Mouse (Mus musculus) WW6 (cell line): ENCODE measurements at regions not wholly inside any gene's neighbourhood (a gene's known extent, or its start where the extent isn't known, plus 50 kb on each side); places are given as distances from the start of the nearest gene placed in this dataset.
"Not testable (repeated sequence)": the region's sequence is repeated elsewhere in the genome, so short reads cannot be mapped to it uniquely, and the experiment has no call there.

Experiments
- DNase-seq: peaks from one replicate; pipeline ENCODE4 v3.0.0-alpha.2; 2013; ENCODE audit warnings: low read depth, low spot score

DNA sequence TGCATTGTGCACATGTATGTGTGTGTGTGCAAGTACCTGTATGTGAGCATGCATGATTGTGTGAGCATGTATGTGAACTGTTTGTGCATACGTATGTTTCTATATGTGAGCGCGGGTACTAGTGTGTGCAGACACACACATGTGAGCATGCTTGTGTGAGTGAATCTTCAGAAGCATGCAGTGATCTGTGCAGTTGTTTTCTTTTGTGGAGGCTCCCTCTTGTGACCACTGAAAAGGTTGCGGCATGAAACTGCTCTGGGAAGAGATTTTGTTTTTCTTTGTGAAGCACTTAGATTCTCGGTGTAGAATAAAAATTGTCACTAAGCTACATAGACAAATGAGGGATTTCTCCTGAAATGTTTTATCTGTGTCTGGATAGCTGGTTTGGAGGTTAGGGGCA lies 189.2 kb upstream of the Rapgef5 start:
- DNase-seq, result not testable (repeated sequence)

DNA sequence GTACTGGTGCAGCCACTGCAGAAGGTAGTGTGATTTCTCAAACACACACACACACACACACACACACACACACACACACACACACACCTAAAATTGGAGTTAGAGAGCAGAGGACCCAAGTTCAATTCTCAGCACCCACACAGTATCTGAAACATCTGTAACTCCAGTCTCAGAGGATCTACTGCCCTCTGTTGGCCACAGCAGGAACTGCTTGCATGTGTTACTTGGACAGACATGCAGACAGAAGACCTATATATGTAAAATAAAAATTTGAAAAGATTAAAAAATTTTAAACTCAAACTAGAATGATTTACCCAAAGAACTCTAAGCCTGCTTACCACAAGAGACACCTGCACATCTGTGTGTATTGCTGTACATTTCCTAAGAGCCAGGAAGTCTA lies 185.9 kb upstream of the Rapgef5 start:
- DNase-seq, result no peak

DNA sequence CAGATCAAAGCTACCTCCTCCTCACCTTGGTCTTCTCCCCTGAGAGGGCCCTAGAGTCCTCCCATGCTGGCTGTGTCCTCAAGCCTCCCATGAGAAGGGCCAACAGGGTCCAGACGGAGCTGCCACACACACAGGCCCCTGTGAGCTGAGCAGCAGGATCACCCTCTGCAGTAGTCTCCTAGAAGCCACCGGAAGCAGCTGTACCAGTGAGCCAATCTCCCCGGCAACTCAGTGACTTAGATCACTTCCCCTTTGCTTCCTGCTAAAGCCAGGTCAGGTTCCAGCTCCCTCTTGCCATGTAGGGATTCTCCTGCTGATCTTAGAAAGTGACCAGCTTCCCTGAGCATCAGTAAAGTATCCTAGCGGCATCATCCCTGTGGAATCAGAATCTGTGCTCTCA lies 179.4 kb upstream of the Rapgef5 start:
- DNase-seq, result no peak

DNA sequence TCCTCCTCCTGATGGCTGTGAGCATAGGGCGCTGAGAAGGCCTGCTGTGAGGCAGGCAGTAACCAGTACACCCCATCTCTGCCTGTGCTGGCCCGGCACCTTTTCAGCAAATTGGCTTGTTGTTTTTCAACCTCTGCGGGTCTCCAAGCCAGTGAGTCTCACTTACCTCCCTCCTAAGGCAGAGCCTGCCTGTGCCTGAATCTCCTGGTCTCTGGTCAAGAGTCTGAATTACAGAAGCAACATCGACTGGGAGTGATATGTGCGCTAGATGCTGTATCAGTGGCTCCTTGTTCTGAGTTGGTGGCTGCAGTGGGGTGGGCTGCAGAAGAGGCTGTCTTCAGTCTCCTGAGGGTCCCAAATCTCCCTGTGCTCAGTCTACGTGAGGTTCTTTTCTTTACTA lies 174.0 kb upstream of the Rapgef5 start:
- DNase-seq, result no peak

DNA sequence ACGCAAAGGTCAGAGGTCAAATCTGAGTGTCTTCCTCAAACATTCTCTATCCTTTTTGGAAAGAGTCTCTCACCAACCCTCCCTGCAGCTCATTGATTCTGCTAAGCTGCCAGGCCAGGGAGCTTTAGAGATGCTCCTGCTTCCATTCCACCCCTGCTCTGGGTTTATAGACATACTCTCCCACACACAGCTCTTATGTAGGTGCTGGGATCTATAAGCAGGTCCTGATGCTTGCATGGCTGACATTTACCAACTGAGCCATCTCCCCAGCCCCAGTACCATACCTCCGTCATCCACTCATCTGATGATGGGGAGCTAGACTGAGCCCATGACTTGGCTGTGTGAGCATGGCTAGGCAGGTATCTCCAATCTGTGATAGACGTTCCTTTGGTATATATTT lies 173.2 kb upstream of the Rapgef5 start:
- no peak for DNase-seq

DNA sequence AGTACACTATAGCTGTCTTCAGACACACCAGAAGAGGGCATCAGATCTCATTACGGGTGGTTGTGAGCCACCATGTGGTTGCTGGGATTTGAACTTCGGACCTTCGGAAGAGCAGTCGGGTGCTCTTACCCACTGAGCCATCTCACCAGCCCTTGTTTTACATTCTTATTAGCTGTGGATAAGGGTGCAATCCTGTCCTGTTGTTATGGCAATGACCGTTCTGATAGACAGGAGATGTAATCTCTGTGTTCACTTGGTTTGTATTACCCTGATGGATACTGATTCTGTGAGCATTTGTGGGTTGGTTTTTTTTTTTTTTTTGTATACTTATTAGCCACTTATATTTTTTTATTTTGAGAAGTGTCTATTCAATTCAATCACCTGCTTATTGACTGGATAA lies 172.7 kb upstream of the Rapgef5 start:
- not testable (repeated sequence) for DNase-seq

DNA sequence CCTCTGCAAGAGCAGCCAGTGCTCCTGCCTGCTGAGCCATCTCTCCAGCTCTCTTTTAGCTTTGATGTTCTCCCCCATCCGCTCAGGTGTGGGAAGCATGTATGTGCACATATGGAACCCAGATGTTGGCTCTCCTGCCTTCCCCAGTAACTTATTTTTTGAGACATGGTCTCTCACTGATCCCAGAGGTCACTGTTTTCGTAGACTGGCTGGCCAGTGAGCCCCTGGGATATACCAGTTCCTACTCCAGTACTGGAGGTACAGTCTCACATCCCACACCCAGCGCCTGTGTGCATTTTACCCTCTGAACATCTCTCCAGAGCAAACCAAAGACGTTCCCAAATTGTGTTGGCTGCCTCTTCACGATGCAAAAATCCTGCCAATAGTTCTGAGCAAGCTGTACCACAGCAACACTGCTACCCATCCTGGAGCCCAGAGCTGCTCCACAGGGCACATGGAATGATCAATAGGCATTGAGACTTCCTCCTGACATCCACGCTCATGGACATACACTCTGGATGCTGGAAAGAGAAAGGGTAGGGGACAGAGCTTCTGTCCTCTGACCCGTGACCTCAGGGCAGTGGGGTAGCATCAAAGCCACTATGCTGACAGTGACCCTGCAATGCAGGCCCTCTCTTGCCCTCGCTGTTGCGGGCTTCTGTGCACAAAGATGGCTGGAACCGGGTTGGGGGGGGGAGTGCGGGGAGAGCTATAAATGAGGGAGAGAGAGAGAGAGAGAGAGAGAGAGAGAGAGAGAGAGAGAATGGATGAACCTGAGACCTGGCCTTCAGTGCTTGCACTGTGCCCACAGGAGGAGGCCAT lies 171.8 kb upstream of the Rapgef5 start:
- no peak for DNase-seq

DNA sequence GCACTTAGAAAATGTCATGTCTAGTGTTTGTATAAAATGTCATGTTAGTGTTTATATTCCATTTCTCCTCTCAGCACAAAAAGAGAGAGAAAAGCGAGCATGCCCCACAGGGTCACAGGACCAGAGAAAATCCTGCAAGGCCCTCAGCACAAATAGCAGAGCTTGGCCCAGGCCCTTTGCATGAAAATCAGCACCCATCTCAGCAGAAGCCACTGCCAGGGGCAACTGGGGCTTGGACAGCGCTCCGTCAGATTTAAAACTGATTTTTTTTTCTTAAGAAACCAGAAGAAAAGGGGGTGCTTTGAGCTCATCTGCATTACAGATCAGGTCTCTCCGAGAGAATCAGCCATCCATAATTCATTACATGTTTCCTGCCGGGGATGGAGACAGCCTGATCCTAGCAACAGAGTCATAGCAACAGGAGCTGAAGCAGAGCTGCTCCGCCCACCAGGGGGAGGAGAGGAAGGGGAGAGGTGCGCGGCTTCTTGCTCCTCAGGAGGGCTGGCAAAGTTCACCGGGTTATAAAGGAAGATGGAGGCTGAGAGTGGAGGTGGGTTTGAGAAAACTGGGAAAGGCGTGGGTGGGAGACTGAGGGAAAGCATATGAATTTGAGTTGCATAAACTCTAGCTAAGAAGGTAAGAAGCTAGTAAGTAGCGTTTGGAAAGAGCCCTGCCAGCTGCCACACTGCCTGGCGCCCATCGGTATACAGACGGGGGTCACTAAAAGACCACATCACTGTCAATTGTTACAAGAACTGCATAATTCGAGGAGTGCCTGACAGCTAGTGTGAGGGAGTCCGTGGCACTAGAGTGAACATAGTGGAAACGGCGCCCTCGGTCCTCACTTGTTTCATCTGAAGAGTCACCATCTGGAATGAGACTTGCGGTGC lies 170.9 kb upstream of the Rapgef5 start:
- DNase-seq, result peak; percentile 40

DNA sequence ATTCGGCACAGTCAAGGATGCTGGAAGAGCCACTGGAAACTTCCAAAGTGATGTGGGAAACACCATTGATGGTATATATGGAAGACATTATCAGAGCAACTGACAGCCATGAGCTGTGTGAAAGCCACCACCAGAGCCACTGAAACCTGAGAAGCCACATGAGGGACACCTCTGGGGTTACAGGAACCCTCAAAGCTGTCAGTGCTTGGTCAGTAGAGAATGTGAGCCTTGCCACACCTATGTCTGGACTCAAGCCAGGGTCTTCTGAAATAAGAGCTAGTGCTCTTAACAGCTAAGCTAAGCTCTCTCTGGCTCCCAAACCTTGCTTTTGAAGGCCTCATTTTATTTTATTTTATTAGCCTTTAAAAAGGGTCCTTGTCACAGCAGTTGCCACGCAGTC lies 170.2 kb upstream of the Rapgef5 start:
- no peak for DNase-seq

DNA sequence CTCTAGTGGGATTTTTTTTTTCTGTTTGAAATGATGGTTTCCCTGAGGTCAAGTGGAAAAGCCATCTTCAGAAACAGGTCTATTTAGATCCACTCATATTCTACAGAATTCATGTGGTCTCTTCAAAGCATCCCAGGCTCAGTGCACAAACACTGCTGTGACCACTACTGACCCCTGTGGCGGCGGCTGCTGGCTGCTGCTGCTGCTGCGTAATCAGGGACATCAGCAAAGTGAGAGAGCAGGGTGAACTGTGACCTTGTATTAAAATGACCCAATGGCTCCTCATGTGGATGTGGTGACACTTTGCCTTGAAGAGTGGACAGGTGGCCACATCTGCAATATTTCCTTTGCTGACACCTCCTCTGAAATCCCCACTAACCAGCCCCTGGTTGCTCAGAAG lies 169.1 kb upstream of the Rapgef5 start:
- DNase-seq, result no peak

DNA sequence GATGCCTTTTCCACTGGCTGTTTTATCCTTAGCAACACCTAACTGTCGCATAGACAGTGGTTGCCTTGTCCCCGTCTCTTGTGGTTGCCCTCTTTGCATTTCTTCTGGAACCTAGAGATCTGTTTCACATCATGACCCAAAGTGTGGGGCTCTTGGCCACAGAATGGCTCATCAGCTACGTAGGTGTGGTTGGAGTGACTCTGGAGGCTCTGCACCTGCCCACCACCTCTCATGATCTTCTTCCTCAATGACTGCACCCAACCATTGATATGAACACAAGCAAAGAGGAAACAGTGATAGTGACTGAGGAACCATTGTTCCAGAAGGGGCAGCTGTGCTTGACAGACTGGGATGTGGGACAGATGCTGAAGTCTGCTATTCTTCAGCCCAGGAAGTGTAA lies 167.8 kb upstream of the Rapgef5 start:
- DNase-seq, result no peak

DNA sequence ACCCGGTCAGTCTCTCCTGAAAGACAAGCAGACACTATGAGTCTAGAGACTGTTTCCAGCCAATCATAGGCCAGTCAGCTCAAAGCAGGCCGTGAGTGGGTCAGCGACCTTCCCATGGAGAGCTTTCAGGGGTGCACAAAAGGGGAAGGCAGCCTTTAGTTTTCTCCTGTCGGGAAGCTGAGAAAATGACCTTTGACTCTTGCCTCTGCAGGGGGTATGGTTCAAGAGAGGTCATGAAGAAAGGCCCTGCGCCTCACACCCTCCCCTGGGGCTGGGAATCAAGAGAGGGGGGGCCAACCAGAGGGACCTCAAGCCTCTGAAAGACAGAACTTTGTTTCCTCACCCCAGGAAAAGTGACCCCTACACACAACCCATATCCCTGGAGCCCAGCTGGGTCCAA lies 164.4 kb upstream of the Rapgef5 start:
- no peak for DNase-seq

DNA sequence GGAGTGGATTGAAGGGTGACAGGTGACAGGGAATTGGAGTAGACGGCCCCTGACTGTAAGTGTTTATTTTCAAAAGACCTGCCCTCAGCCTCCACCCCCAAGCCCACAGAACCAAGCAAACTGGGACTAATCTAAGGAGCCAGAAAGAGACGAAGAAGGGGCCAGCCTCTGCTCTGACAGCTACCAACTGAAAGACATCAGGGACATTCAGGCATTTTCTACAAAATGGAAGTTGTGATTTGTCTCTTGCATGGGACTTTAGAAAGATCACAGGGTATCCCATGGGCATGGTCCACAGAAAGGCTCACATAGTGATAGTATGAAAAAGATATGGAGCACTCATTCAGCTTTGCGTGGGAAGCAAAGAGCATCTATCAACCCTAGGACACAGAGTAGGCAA lies 163.8 kb upstream of the Rapgef5 start:
- DNase-seq, result no peak

DNA sequence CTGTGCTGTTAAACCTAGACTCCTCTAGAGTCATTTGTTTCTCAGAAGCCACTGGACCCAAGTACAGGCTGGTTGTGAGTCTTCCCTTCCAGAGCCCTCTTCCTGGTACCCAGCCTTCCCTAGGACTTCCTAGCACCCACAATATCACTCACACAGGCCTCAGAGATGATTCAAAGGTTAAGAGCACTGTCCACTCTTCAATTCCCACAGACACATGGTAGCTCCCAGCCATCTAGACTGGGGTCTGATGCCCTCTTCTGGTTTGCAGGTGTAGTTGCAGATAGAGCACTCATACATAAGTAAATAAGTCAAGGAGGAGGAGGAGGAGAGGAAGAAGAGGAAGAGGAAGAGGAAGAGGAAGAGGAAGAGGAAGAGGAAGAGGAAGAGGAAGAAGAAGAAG lies 163.3 kb upstream of the Rapgef5 start:
- DNase-seq, result no peak

DNA sequence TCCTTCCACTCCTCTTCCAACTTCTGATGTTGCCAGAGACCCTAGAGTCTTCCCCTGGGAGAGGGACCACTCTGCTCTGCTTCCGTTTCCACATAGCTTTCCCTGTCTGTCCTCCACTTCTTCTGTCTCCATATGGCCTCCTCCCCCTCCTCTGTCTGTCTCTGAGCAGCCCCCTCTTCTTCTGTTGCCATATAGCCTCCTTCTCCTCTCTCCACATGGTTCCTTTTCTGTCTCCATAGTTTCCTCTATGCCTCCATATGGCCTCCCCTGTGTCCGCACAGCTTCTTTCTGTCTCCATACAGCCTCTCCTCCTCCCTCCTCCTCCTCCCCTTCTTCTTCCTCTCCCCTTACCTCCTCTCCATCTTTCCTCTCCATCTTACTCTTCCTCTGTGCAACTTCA lies 158.5 kb upstream of the Rapgef5 start:
- no peak for DNase-seq

DNA sequence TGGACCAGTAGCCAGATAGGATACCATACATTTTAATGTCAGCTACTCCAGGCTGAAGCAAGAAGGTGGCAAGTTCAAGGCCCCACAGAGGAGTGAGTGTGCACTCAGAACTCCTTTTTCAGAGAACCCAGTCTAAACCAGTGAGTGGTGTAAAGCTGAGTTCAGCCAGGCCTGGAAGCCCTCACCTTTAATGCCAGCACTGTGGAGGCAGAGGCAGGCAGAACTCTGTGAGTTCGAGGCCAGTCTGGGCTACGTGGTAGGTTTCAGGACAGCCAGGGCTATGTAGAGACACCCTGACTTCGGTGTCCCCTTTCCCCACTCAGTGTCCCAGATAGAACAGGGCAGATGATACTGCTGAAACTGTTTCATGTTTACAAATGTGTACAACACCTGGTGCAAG lies 157.4 kb upstream of the Rapgef5 start:
- DNase-seq, result no peak

DNA sequence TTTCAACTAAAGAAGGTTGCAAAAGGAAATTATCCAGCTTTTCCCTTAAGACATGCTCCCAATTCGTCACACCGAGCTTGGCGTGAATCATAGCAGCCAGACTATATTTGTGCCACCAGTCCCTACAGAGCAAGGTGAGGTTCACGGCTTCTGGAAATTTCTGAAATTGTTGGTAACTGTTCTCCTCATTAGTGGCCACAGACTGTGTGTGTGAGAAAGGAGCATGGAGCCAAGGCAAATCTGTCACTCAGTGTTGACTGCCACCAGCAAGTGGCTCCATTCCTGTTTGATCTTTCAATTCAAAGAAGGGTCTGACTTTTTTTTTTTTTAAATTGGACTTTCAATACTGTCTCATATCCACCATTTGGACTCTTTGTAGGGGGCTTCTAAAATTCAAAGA lies 156.1 kb upstream of the Rapgef5 start:
- no peak for DNase-seq

DNA sequence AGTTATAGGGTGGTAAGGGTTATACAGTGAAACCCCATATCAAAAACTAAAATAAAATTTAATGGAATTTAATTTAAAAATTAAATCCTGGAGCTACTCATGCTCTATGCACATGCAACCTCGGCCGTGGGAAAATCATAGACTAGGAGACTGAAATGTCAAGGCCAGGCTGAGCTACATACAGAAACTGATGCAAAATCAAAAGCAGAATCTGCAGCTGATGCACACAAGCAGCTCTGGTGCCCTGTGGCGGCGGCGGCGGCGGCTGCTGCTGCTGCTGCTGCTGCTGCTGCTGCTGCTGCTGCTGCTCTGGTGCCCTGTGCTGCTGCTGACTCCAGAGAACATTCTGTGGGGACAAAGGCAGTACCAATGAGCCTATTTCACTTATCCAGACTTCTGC lies 154.5 kb upstream of the Rapgef5 start:
- no peak for DNase-seq

DNA sequence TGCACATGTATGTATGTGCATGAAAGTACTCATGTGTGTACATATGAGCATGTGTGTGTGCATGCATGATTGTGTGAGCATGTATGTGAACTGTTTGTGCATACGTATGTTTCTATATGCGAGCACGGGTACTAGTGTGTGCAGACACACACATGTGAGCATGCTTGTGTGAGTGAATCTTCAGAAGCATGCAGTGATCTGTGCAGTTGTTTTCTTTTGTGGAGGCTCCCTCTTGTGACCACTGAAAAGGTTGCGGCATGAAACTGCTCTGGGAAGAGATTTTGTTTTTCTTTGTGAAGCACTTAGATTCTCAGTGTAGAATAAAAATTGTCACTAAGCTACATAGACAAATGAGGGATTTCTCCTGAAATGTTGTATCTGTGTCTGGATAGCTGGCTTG lies 152.8 kb upstream of the Rapgef5 start:
- DNase-seq, result not testable (repeated sequence)

DNA sequence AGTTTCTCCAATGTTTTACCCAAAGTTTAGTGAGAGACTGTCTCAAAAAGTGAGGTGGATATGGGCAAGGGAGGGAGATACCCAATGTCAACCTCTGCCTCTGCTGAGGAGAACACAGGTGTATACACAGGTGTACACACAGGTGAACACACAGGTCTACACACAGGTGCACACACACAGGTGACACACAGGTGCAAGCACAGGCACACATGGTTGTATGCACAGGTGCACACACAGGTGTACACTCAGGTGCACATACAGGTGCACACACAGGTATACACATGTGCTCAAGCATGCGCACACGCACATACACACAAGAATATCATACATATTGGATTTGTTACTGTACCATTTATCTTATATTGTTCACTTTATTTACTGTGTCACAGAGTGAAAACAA lies 151.1 kb upstream of the Rapgef5 start:
- no peak for DNase-seq

DNA sequence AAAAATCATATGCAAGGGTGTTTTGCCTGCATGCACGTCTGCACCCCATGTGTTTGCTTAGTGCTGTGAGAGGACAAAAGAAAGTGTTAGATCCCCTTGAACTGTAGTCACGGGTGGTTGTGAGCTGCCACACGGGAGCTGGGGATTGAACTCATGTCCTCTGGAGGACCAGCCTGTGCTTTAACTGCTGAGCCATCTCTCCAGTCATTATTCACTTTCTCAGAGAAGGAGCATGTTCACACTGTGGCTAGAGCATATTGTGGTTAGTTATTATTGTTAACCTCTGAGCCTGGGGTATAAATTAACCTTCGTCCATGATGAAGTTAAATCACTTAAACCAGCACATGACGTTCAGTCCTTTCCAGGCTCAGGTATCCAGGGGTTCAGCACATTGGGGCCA lies 150.4 kb upstream of the Rapgef5 start:
- no peak for DNase-seq

DNA sequence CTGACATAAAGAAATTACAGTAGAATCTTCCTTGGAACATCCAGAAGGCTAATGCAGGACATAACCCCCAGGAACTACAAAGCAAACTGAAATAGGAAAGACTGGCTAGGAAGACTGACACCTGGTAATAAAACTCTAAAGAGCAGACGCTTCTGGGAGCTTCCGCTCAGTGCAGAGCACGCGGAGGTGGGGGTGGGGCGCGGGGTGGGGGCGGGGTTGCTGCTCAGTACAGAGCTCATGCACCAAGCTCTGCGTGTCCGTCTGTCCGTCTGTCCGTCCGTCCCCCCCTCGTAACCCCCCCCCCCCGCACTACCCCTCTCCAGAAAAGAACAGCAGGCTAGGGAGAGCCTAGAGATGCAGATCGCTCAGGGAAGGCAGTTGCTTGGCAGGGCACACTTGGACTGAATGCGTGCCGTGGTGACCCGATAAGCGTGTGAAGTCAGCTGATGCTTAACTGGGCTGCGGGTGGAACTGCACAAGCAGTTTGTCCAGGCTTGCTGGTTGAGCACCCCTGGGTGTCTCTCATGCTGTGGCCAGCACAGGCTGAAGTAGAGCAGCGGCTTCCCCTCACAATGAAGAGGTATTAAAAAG lies 137.9 kb upstream of the Rapgef5 start:
- no peak for DNase-seq
